Mouse (Mus musculus) CD4-positive naive resting alpha-beta T cell, adult 57 days (primary cell): ENCODE measurements around the gene Siae. TPM values are rescaled to one million over a fixed set of nuclear protein-coding genes. Genes with fewer than 3 reads are reported as not detected.

Experiments used
- total RNA-seq: library from RNA; stranded (reverse); gene quantifications from one replicate; pipeline ENCODE4 v1.2.4, GENCODE M21; 2023

The Siae gene
- 7.2 TPM for total RNA-seq

GRCm38 (mm10) chr9:37554838-37555748 lies at the start of gene Siae:
TSS of gene Siae (plus strand) at chr9:37555698.

GRCm38 (mm10) chr9:37527396-37528224 lies 27.9 kb upstream of the Siae start, which contains the start of gene Esam:
TSS of gene Esam (plus strand) at chr9:37528078.

GRCm38 (mm10) chr9:37539170-37540025 lies 16.1 kb upstream of the Siae start, which contains the start of gene Vsig2:
TSS of gene Vsig2 (plus strand) at chr9:37539255.

GRCm38 (mm10) chr9:37552536-37553293 lies 2.8 kb upstream of the Siae start, which contains the start of gene Nrgn:
TSS of gene Nrgn (minus strand) at chr9:37552904.

GRCm38 (mm10) chr9:37613182-37613910 lies 57.8 kb downstream of the Siae start, which contains the start of gene Spa17:
TSS of gene Spa17 (minus strand) at chr9:37613722.

GRCm38 (mm10) chr9:37656931-37657481 lies 101.5 kb downstream of the Siae start, which contains the start of gene Tbrg1:
TSS of gene Tbrg1 (minus strand) at chr9:37657312.

GRCm38 (mm10) chr9:37669115-37669514 lies 113.6 kb downstream of the Siae start, which contains the start of gene Panx3:
TSS of gene Panx3 (minus strand) at chr9:37669235.

Other genes starting within 250 kb of the Siae start
- 10.1 TPM for gene Ccdc15, start 207.3 kb upstream of the Siae start, total RNA-seq
- not detected for gene Hepacam, start 188.3 kb upstream of the Siae start, total RNA-seq
- gene Robo4, start 153.8 kb upstream of the Siae start, total RNA-seq, result 0.44 TPM
- gene Robo3, start 122.5 kb upstream of the Siae start, total RNA-seq, result not detected
- gene Msantd2, start 66.4 kb upstream of the Siae start, total RNA-seq, result 48.4 TPM
- gene Esam, start 27.6 kb upstream of the Siae start, total RNA-seq, result 1.8 TPM
- gene Vsig2, start 16.4 kb upstream of the Siae start, total RNA-seq, result not detected
- 5.4 TPM for gene Nrgn, start 2.8 kb upstream of the Siae start, total RNA-seq
- gene Spa17, start 58.0 kb downstream of the Siae start, total RNA-seq, result 1.2 TPM
- gene Tbrg1, start 101.6 kb downstream of the Siae start, total RNA-seq, result 78.4 TPM
- gene Panx3, start 113.5 kb downstream of the Siae start, total RNA-seq, result not detected
- gene Olfr160, start 160.6 kb downstream of the Siae start, total RNA-seq, result not detected
- not detected for gene Olfr874, start 189.4 kb downstream of the Siae start, total RNA-seq
- not detected for gene Olfr875, start 216.2 kb downstream of the Siae start, total RNA-seq
- not detected for gene Olfr876, start 247.3 kb downstream of the Siae start, total RNA-seq